Comparison of ENCODE assay signal across 27 mouse cellular contexts in genomic region chr2:174802453-174802852, GRCm38 (mm10). TPM values are rescaled to one million over a fixed set of nuclear protein-coding genes. Genes with fewer than 3 reads are reported as not detected.
"Had no signal": no experiment of that assay in that cellular context is flagged by ENCODE, and none has a peak within 500 bp of the region (broad histone marks: within the 10 kb centered on the region; RNA-seq: fewer than 3 reads in every experiment).

No protein-coding gene starts in this region.

- H3K27ac ChIP-seq: heart, adult 2 months; heart, embryonic 13.5 days; heart, embryonic 15.5 days; hindbrain, embryonic 10.5 days; hindbrain, embryonic 12.5 days; hindbrain, embryonic 14.5 days; intestine, embryonic 15.5 days; limb, embryonic 13.5 days; limb, embryonic 15.5 days; liver, embryonic 12.5 days; liver, embryonic 14.5 days had no signal

- H3K4me2 ChIP-seq: heart, embryonic 11.5 days; heart, embryonic 13.5 days; heart, embryonic 15.5 days; hindbrain, embryonic 12.5 days; hindbrain, embryonic 14.5 days; intestine, embryonic 15.5 days; limb, embryonic 13.5 days; limb, embryonic 15.5 days; liver, embryonic 12.5 days had no signal

- H3K9me3 ChIP-seq: heart, embryonic 13.5 days; heart, embryonic 15.5 days; intestine, embryonic 15.5 days; limb, embryonic 15.5 days; liver, embryonic 12.5 days had no signal

- H3K4me3 ChIP-seq: heart, adult 2 months; heart, embryonic 13.5 days; heart, embryonic 15.5 days; hindbrain, embryonic 10.5 days; hindbrain, embryonic 12.5 days; intestine, embryonic 15.5 days; limb, embryonic 13.5 days; limb, embryonic 15.5 days; liver, embryonic 12.5 days had no signal

- H3K27me3 ChIP-seq: heart, embryonic 13.5 days; heart, embryonic 15.5 days; hindbrain, embryonic 12.5 days; intestine, embryonic 15.5 days; limb, embryonic 13.5 days; limb, embryonic 15.5 days; liver, embryonic 12.5 days had no signal

- H3K9ac ChIP-seq: heart, embryonic 13.5 days; heart, embryonic 15.5 days; hindbrain, embryonic 12.5 days; hindbrain, embryonic 14.5 days; intestine, embryonic 15.5 days; limb, embryonic 13.5 days; limb, embryonic 15.5 days; liver, embryonic 12.5 days; liver, embryonic 14.5 days had no signal

- DNase-seq: gastrocnemius, postnatal 14 days; gastrocnemius, postnatal 36 days; heart, adult 2 months; heart, postnatal 14 days; heart, postnatal 36 days; kidney, adult 18-20 months; kidney, adult 8-10 months; kidney, postnatal 14 days; kidney, postnatal 36 days; layer of hippocampus, adult 9-11 months; layer of hippocampus, postnatal 36 days; left cerebral cortex, postnatal 4 days had no signal

- ATAC-seq: hindbrain, embryonic 16.5 days; inflammation-experienced regulatory T-cells, adult 6 months; intestine, embryonic 15.5 days; intestine, postnatal 0 days; liver, embryonic 12.5 days had no signal

- H3K36me3 ChIP-seq: heart, embryonic 13.5 days; heart, embryonic 15.5 days; hindbrain, embryonic 10.5 days; hindbrain, embryonic 12.5 days; intestine, embryonic 15.5 days; limb, embryonic 13.5 days; limb, embryonic 15.5 days; liver, embryonic 12.5 days had no signal

- H3K4me1 ChIP-seq: heart, embryonic 13.5 days; heart, embryonic 15.5 days; hindbrain, embryonic 10.5 days; hindbrain, embryonic 12.5 days; intestine, embryonic 15.5 days; limb, embryonic 13.5 days; limb, embryonic 15.5 days; liver, embryonic 12.5 days had no signal

RNA-seq across cellular contexts. Expression of gene Edn3, which starts 42.0 kb away (rescaled TPM):
- polyA plus RNA-seq: inflammation-experienced regulatory T-cells, adult 6 months; liver, adult 2 months had no signal
